Mouse (Mus musculus) adrenal gland (tissue): Measurements from ENCODE around the gene Igfbp6.

Source experiments
- intact Hi-C: fragments of 180-260 bp; cut with DNase I; formaldehyde crosslinking; loops from one replicate; pipeline ENCODE4 v1.15.1; 2025
- long read RNA-seq, 2 experiments: library from polyadenylated mRNA; unstranded; transcript quantifications; one replicate each; pipeline ENCODE4 v2.0.0; 2020; ENCODE audit warnings: borderline replicate concordance in 1 of 2; ENCODE audit not compliant: insufficient replicate concordance in 1 of 2

Igfbp6 gene
- long read RNA-seq, experiment 1, transcript Igfbp6-201 (4 exons, 1,112 nt), result major isoform, 52 of 55 reads
- long read RNA-seq, experiment 1, partial matches to known transcripts, result 2 of 55 reads
- long read RNA-seq, experiment 1, other reads (novel, unspliced or antisense), result 1 of 55 reads
- long read RNA-seq, experiment 2, transcript Igfbp6-201 (4 exons, 1,112 nt), result major isoform, 95 of 96 reads
- long read RNA-seq, experiment 2, partial matches to known transcripts, result 0 of 96 reads
- long read RNA-seq, experiment 2, other reads (novel, unspliced or antisense), result 1 of 96 reads

- intact Hi-C loops, result no loop called here
Observed at GRCm38 (mm10) chr15:102144274-102144711, at the start of gene Igfbp6. Igfbp6 (plus strand) TSS chr15:102144362.

GRCm38 (mm10) chr15:102094988-102095387, 49.2 kb upstream of the Igfbp6 start:
- intact Hi-C loops, result no loop called here

- intact Hi-C loops, result no loop called here
Observed at GRCm38 (mm10) chr15:102097147-102097915, 46.8 kb upstream of the Igfbp6 start.

GRCm38 (mm10) chr15:102097991-102098555, 46.1 kb upstream of the Igfbp6 start:
- intact Hi-C loops, result no loop called here

- intact Hi-C loops, result no loop called here
Observed at GRCm38 (mm10) chr15:102099260-102099659, 44.9 kb upstream of the Igfbp6 start.

GRCm38 (mm10) chr15:102099771-102100160, 44.4 kb upstream of the Igfbp6 start:
- intact Hi-C loops, result no loop called here

GRCm38 (mm10) chr15:102100161-102100981, 43.8 kb upstream of the Igfbp6 start, which contains the start of gene Tns2:
Tns2 (plus strand) TSS chr15:102100413.
- intact Hi-C loops, result no loop called here

- intact Hi-C loops, result no loop called here
Observed at GRCm38 (mm10) chr15:102100996-102101671, 43.0 kb upstream of the Igfbp6 start.

GRCm38 (mm10) chr15:102101672-102102541, 42.3 kb upstream of the Igfbp6 start:
- intact Hi-C loops, result no loop called here

GRCm38 (mm10) chr15:102102548-102103121, 41.5 kb upstream of the Igfbp6 start:
- intact Hi-C loops, result no loop called here

GRCm38 (mm10) chr15:102103371-102103946, 40.7 kb upstream of the Igfbp6 start:
- intact Hi-C loops, result no loop called here

- intact Hi-C loops, result no loop called here
Observed at GRCm38 (mm10) chr15:102103947-102104555, 40.1 kb upstream of the Igfbp6 start.

GRCm38 (mm10) chr15:102105360-102105759, 38.8 kb upstream of the Igfbp6 start:
- intact Hi-C loops, result loop anchor here (5.0 kb wide), 2 partner anchors 42 to 117 kb away; no protein-coding TSS in a partner anchor

GRCm38 (mm10) chr15:102105764-102106730, 38.1 kb upstream of the Igfbp6 start:
- intact Hi-C loops, result loop anchor here (5.0 kb wide), 2 partner anchors 41 to 116 kb away; no protein-coding TSS in a partner anchor

- intact Hi-C loops, result loop anchor here (5.0 kb wide), 2 partner anchors 40 to 115 kb away; no protein-coding TSS in a partner anchor
Observed at GRCm38 (mm10) chr15:102106754-102107456, 37.3 kb upstream of the Igfbp6 start.
